Mouse (Mus musculus) lung, postnatal 0 days (tissue): ENCODE measurements around the gene Tpx2.

Experiments
- CTCF ChIP-seq: IDR thresholded peaks from 2 replicates; pipeline ENCODE4 v1.5.1; 2016; ENCODE audit warnings: antibody characterized with exemption, mild to moderate bottlenecking
- EP300 ChIP-seq: IDR thresholded peaks from 2 replicates; pipeline ENCODE4 v1.6.1; 2016; ENCODE audit warnings: antibody characterized with exemption, mild to moderate bottlenecking, control low read depth

DNA sequence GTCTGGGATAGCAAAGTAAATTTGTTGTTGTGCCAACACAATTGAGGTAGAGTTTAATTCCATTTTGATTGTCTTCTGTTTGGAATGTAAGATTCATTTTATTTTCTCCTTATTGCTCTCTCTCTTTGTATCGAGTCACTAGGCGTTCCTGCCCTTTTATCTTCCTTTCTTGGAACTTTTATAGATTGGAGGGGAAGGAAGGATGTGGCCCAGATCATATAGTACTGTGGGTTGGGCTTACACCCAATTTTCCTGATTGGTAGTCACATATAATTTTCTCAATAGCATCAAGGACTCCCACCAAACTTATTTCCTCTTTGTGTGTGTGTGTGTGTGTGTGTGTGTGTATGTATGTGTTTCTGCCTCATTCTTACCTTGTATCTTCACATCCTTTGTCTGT is 702 bp downstream of the Tpx2 start:
- no peak for TF ChIP-seq CTCF
- no peak for TF ChIP-seq EP300
